Mouse (Mus musculus): Measurements from ENCODE around the gene Gtf2e1.

GRCm38 (mm10) chr16:37581901-37582300 is 42.3 kb upstream of the Gtf2e1 start:
- TF ChIP-seq CTCF (IDR thresholded peaks at IDR 0.05; ENCODE audit: borderline replicate concordance, control insufficient read depth, extremely low read depth, insufficient read depth, low read length, poor library complexity) (no peak), POLR2A (IDR thresholded peaks at IDR 0.05; ENCODE audit: control insufficient read depth, extremely low read depth, insufficient read depth, low read length, poor library complexity) (no peak)
